Mouse (Mus musculus): ENCODE results near the gene Cep162.

Cep162 gene

DNA sequence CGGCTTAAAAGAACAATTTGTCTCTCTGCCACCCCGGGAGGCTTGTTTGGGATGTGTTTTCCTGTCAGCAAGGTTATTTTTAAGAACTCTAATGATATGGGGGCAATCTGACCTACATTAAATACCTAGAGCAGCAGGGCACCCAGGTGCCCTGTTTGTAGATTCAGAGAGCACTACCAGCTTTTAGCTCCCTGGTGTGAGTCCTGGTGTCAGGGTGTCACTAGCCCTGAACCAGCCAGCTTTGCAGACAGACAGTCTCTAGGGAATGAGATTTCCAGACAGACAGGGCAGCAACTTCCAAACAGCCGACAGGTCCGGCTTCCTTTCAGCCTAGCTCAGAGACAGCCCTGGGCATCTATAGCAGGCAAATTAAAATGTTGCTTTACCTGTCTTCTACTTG lies 92.8 kb downstream of the Cep162 start:
- DNase-seq (ENCODE audit: low read depth, low spot score), result no peak

DNA sequence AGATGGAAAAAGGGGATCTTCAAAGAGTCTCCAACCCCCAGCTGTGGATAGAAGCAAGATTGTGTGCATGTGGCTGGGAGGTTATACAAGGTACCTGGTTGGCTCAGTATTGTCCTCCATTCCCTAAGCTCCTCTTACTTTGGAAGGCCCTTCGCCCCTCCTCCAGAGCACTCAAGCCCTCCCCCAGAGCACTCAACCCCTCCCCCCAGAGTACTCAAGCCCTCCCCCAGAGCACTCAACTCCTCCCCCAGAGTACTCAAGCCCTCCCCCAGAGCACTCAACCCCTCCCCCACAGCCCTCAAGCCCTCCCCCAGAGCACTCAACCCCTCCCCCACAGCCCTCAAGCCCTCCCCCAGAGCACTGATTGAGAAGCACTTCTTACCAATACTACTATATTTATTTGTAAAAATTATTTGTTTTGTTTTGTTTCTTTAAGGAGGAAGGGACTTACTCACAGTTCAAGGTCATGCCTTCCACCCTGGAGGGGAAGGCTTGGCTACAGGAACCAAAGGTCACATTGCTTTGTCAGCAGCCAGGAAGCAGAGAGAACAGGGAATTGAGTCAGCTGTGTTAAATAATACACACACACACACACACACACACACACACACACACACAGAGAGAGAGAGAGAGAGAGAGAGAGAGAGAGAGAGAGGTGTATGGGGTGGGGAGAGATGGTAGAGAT lies 102.6 kb downstream of the Cep162 start:
- DNase-seq (ENCODE audit: low read depth, low spot score), result peak; percentile 60

DNA sequence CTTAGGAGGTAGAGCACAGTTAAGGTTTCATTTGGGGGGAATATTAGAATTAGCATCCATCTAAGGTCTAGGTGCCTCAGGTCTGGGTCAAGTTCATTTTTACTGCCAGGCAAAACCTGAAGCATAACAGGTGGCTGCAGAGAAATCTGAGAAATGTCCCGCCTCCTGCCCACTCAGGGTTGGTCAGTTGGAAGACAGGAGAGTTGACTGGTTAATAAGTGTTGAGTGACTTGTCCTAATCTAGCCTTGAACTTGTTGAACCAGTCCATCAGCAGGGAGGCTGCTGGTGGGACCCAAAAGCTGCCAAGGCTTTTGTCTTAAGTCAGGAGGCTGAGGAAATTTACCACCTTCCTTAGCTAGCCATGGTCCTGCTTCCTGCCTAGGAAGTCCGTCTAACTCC lies 107.4 kb downstream of the Cep162 start:
- no peak for DNase-seq (ENCODE audit: low read depth, low spot score)

DNA sequence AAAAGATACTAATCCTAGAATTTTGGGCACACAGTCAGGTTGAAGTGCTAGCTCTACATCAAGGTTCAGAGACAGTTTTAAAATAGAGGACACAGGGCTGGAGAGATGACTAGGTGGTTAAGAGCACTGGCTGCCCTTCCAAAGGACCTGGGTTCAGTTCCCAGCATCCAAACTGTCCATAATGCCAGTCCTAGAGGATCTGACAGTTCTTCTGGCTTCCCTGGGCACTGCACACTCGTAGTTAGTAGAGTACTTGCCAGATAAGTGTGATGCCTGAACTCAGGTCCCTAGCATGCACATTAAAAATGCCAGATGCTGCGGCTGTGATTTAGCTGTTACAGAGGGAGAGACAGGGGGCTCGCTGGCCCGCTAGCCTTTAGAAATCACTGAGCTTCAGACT lies 108.9 kb downstream of the Cep162 start:
- DNase-seq (ENCODE audit: low read depth, low spot score), result no peak

DNA sequence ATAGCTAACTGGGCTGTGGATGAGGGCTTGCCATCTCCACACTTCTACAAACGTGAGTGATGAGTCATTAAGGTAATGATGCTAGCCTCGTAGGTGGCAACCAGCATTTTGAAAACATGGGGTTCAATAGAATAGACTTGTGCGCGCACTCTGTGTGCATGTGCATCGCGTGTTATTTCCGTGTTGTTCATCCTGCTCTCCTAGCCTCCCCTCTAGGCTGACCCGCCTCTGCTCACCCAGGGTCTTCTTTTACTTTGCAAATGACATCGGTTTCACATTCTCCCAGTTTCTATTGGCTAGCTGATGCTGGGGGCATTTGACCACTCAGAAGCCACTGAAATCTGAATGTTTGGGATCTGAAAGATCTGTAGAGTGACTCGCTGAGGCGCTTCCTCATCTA lies 109.7 kb downstream of the Cep162 start:
- DNase-seq (ENCODE audit: low read depth, low spot score), result no peak

DNA sequence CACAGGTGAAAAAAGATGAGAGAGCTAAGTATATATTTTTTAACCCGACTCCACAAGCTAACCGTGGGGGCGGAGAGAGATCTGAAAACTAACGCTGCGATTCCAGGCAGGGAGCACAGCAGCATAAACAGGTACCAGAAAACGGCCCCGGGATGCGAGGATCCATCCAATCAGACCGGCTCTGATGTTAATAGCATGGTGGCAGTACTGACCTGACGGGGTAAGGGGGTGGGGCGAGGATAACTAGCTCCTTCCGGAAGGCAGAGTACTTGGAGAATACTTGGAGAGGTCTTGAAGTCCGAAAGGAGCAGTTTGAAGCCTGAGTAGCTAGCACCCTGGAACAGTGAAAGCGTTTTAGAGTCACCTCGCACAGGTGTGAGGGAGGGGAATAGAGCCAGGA lies 110.2 kb downstream of the Cep162 start:
- DNase-seq (ENCODE audit: low read depth, low spot score), result peak; percentile 17

DNA sequence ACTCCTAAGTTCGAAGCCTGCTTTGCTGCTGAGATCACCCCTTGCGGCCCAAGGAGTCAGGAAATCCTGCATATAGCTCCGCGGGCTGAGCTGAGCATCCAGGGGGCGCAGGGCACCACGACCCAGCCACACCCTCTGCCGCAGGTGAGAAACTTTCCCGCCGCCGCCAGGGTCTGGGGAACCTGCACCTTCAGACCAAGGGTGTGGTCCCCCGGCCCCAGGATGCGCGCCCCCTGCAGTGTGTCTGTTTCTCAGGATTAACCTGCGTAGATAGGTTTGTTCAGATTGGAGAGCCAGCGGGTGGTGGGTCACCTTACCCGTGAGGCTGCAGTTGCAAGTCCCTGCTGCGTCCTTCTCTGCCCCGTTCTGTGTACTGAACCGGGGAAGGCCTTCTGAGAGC lies 110.8 kb downstream of the Cep162 start:
- peak; percentile 38 for DNase-seq (ENCODE audit: low read depth, low spot score)

DNA sequence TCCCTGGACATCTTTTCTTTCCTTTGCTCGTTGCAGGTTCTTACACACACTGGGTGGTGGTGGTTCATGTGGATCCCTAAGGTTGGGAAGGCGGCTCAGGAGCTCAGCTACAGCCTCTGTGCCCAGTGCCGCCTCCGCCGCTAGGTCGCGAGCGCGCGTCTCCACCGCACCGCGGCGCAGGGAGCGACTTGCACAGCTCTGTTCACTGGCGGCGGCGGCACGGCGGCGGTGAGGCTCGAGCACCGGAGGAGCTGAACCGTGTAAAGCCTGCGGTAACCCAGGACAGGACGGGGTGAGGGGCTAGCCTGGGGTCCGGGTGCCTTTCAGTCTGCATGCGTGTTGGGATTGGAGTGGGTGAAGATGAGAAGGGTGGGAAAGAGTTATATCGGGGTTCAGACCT lies 111.2 kb downstream of the Cep162 start, which contains the start of gene Mrap2:
TSS of gene Mrap2 (plus strand) at position 201 of the 400 bp plus-strand sequence.
- peak; percentile 58 for DNase-seq (ENCODE audit: low read depth, low spot score)

DNA sequence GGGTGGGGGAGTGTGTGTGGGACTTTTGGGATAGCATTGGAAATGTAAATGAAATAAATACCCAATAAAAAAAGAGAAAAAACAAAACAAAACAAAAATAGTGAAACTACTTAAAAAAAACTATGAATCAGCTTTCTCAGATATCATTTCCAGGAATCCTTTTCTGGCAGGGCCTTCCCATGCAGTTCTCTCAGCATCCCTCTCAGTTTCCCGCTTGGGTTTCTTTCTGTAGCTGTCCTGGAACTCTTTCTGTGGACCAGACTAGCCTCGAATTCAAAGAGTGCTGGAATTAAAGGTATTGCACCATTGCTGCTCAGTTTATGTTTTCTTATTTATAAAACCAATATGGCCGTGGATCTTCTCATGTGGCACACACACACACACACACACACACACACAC lies 112.3 kb downstream of the Cep162 start:
- no peak for DNase-seq (ENCODE audit: low read depth, low spot score)
